Mouse (Mus musculus): ENCODE measurements around the gene Foxn2. TPM values are rescaled to one million over a fixed set of nuclear protein-coding genes. Genes with fewer than 3 reads are reported as not detected.

Foxn2 gene
- polyA plus RNA-seq, 2 experiments = 8.6 to 11.6 TPM

- Histone ChIP-seq H3K27me3 (ENCODE audit: control insufficient read depth, insufficient read depth, low read length) (no peaks in the 10 kb centered on the region), H3K4me3 (replicated peaks; ENCODE audit: low read length) (no peak overlapping the region), H3K9ac (ENCODE audit: low read depth, low read length, severe bottlenecking) (no peak overlapping the region), H3K4me2 (replicated peaks; ENCODE audit: low read depth, low read length, severe bottlenecking) (no peak overlapping the region), H3K36me3 (ENCODE audit: control insufficient read depth, insufficient read depth, low read length) (no peaks in the 10 kb centered on the region), H3K27ac (replicated peaks; ENCODE audit: low read depth, low read length) (no peak overlapping the region), H3K9me3 (ENCODE audit: control insufficient read depth, low read length) (no peaks in the 10 kb centered on the region), H3K4me1 (ENCODE audit: control insufficient read depth, insufficient read depth, low read length) (peaks cover 9% of the 10 kb centered on the region)
- 75% methylated on average over 3 of the region's 3 CpGs for WGBS
- DNase-seq (ENCODE audit: low spot score) (no peak), ATAC-seq (ENCODE audit: low FRiP score, low read depth) (no peak)
- TF ChIP-seq POLR2A (IDR thresholded peaks at IDR 0.05; ENCODE audit: borderline replicate concordance, extremely low read depth, insufficient read depth, insufficient read length) = no peak
Measured at GRCm38 (mm10) chr17:88509999-88510398, 69.5 kb downstream of the Foxn2 start.

GRCm38 (mm10) chr17:88511095-88511551, 70.6 kb downstream of the Foxn2 start:
- ATAC-seq (ENCODE audit: low FRiP score, low read depth) (no peak), DNase-seq (ENCODE audit: low spot score) (peak; percentile 78)
- Histone ChIP-seq H3K27ac (replicated peaks; ENCODE audit: low read depth, low read length) (no peak overlapping the region), H3K9ac (ENCODE audit: low read depth, low read length, severe bottlenecking) (no peak overlapping the region), H3K27me3 (ENCODE audit: control insufficient read depth, insufficient read depth, low read length) (no peaks in the 10 kb centered on the region), H3K9me3 (ENCODE audit: control insufficient read depth, low read length) (no peaks in the 10 kb centered on the region), H3K4me2 (replicated peaks; ENCODE audit: low read depth, low read length, severe bottlenecking) (no peak overlapping the region), H3K36me3 (ENCODE audit: control insufficient read depth, insufficient read depth, low read length) (no peaks in the 10 kb centered on the region), H3K4me3 (replicated peaks; ENCODE audit: low read length) (no peak overlapping the region), H3K4me1 (ENCODE audit: control insufficient read depth, insufficient read depth, low read length) (peaks cover 6% of the 10 kb centered on the region)
- TF ChIP-seq POLR2A (IDR thresholded peaks at IDR 0.05; ENCODE audit: borderline replicate concordance, extremely low read depth, insufficient read depth, insufficient read length) = no peak
- whole genome bisulfite sequencing = 14% methylated on average over 10 of the region's 10 CpGs

- WGBS = 82% methylated on average over 7 of the region's 7 CpGs
- no peak overlapping the region for H3K27ac ChIP-seq (replicated peaks; ENCODE audit: low read depth, low read length)
- H3K4me2 ChIP-seq (replicated peaks; ENCODE audit: low read depth, low read length, severe bottlenecking) = no peak overlapping the region
- TF ChIP-seq POLR2A (IDR thresholded peaks at IDR 0.05; ENCODE audit: borderline replicate concordance, extremely low read depth, insufficient read depth, insufficient read length) = no peak
- no peak for DNase-seq (ENCODE audit: low spot score)
- H3K9ac ChIP-seq (ENCODE audit: low read depth, low read length, severe bottlenecking) = no peak overlapping the region
- no peaks in the 10 kb centered on the region for H3K4me1 ChIP-seq (ENCODE audit: control insufficient read depth, insufficient read depth, low read length)
- H3K9me3 ChIP-seq (ENCODE audit: control insufficient read depth, low read length) = no peaks in the 10 kb centered on the region
- no peaks in the 10 kb centered on the region for H3K36me3 ChIP-seq (ENCODE audit: control insufficient read depth, insufficient read depth, low read length)
- ATAC-seq (ENCODE audit: low FRiP score, low read depth) = no peak
- H3K27me3 ChIP-seq (ENCODE audit: control insufficient read depth, insufficient read depth, low read length) = no peaks in the 10 kb centered on the region
- H3K4me3 ChIP-seq (replicated peaks; ENCODE audit: low read length) = no peak overlapping the region
Measured at GRCm38 (mm10) chr17:88516477-88516876, 76.0 kb downstream of the Foxn2 start.

- H3K4me2 ChIP-seq (replicated peaks; ENCODE audit: low read depth, low read length, severe bottlenecking) = no peak overlapping the region
- no peak overlapping the region for H3K4me3 ChIP-seq (replicated peaks; ENCODE audit: low read length)
- H3K4me1 ChIP-seq (ENCODE audit: control insufficient read depth, insufficient read depth, low read length) = peaks cover 3% of the 10 kb centered on the region; the same call in 1 of the 2 replicates
- no peak overlapping the region for H3K27ac ChIP-seq (replicated peaks; ENCODE audit: low read depth, low read length)
- no peaks in the 10 kb centered on the region for H3K9me3 ChIP-seq (ENCODE audit: control insufficient read depth, low read length)
- no peak overlapping the region for H3K9ac ChIP-seq (ENCODE audit: low read depth, low read length, severe bottlenecking)
- WGBS = 20% methylated on average over 2 of the region's 2 CpGs
- peak; percentile 85 for DNase-seq (ENCODE audit: low spot score)
- TF ChIP-seq POLR2A (IDR thresholded peaks at IDR 0.05; ENCODE audit: borderline replicate concordance, extremely low read depth, insufficient read depth, insufficient read length) = no peak
- no peaks in the 10 kb centered on the region for H3K36me3 ChIP-seq (ENCODE audit: control insufficient read depth, insufficient read depth, low read length)
- H3K27me3 ChIP-seq (ENCODE audit: control insufficient read depth, insufficient read depth, low read length) = no peaks in the 10 kb centered on the region
- ATAC-seq (ENCODE audit: low FRiP score, low read depth) = no peak
Measured at GRCm38 (mm10) chr17:88527781-88528180, 87.3 kb downstream of the Foxn2 start.

GRCm38 (mm10) chr17:88529519-88530235, 89.2 kb downstream of the Foxn2 start, which contains the start of gene Ppp1r21:
Gene Ppp1r21 (plus strand): TSS chr17:88530118.
- Histone ChIP-seq H3K9me3 (ENCODE audit: control insufficient read depth, low read length) (no peaks in the 10 kb centered on the region), H3K4me1 (ENCODE audit: control insufficient read depth, insufficient read depth, low read length) (peaks cover 3% of the 10 kb centered on the region; the same call in 1 of the 2 replicates), H3K36me3 (ENCODE audit: control insufficient read depth, insufficient read depth, low read length) (no peaks in the 10 kb centered on the region), H3K4me2 (replicated peaks; ENCODE audit: low read depth, low read length, severe bottlenecking) (peak within 1 kb of the TSS; percentile 59), H3K9ac (ENCODE audit: low read depth, low read length, severe bottlenecking) (peak within 1 kb of the TSS; percentile 61), H3K4me3 (replicated peaks; ENCODE audit: low read length) (peak within 1 kb of the TSS; percentile 57), H3K27me3 (ENCODE audit: control insufficient read depth, insufficient read depth, low read length) (no peaks in the 10 kb centered on the region), H3K27ac (replicated peaks; ENCODE audit: low read depth, low read length) (peak within 1 kb of the TSS; percentile 34)
- ATAC-seq (ENCODE audit: low FRiP score, low read depth) (peak; percentile 97), DNase-seq (ENCODE audit: low spot score) (peak; percentile 96)
- peak; percentile 65; the same call in 1 of the 2 replicates for TF ChIP-seq POLR2A (IDR thresholded peaks at IDR 0.05; ENCODE audit: borderline replicate concordance, extremely low read depth, insufficient read depth, insufficient read length)
- WGBS = 8% methylated on average over 35 of the region's 49 CpGs
